Mouse (Mus musculus) midbrain, postnatal 0 days (tissue): Measurements from ENCODE around the gene Itpkb. TPM values are rescaled to one million over a fixed set of nuclear protein-coding genes. Genes with fewer than 3 reads are reported as not detected.

Experiments
- ATAC-seq: fragments of 200-750 bp; cut with Nextera tagmentation; 2 replicates; pipeline ENCODE4 v1.8.0; 2017; ENCODE audit warnings: moderate number of reproducible peaks, mild to moderate bottlenecking, moderate TSS enrichment, moderate library complexity; ENCODE audit not compliant: low FRiP score
- DNase-seq: peaks from one replicate; pipeline ENCODE4 v3.0.0-alpha.2; 2015; ENCODE audit warnings: low spot score
- H3K27ac ChIP-seq: fragments of 300-500 bp; sonication (generic); 2 replicates; pipeline ENCODE4 v1.5.1; 2014; ENCODE audit warnings: low read depth, mild to moderate bottlenecking, low read length, mixed read lengths
- H3K27me3 ChIP-seq: fragments of 300-500 bp; sonication (generic); 2 replicates; pipeline ENCODE4 v1.6.1; 2014; ENCODE audit warnings: low read length, control low read depth, mixed read lengths; ENCODE audit not compliant: insufficient read depth
- H3K36me3 ChIP-seq: fragments of 300-500 bp; sonication (generic); 2 replicates; pipeline ENCODE4 v1.6.1; 2014; ENCODE audit warnings: low read length, control low read depth, mixed read lengths; ENCODE audit not compliant: insufficient read depth
- H3K4me1 ChIP-seq: fragments of 300-500 bp; sonication (generic); 2 replicates; pipeline ENCODE4 v1.6.1; 2014; ENCODE audit warnings: mild to moderate bottlenecking, control low read depth, antibody characterized with exemption, low read length, mixed read lengths; ENCODE audit not compliant: insufficient read depth
- H3K4me2 ChIP-seq: fragments of 300-500 bp; sonication (generic); 2 replicates; pipeline ENCODE4 v1.6.1; 2014; ENCODE audit warnings: low read depth, mild to moderate bottlenecking, low read length, mixed read lengths; ENCODE audit not compliant: poor library complexity, severe bottlenecking
- H3K4me3 ChIP-seq: fragments of 300-500 bp; sonication (generic); 2 replicates; pipeline ENCODE4 v1.5.1; 2014; ENCODE audit warnings: low read depth, mild to moderate bottlenecking, low read length, moderate library complexity
- H3K9ac ChIP-seq: fragments of 300-500 bp; sonication (generic); replicated peaks from 2 replicates; pipeline ENCODE4 v1.6.1; 2014; ENCODE audit warnings: mild to moderate bottlenecking, low read length, moderate library complexity, mixed read lengths; ENCODE audit not compliant: poor library complexity, severe bottlenecking
- H3K9me3 ChIP-seq: fragments of 300-500 bp; sonication (generic); 2 replicates; pipeline ENCODE4 v1.6.1; 2016; ENCODE audit warnings: low read length, control low read depth
- CTCF ChIP-seq: IDR thresholded peaks from 2 replicates; pipeline ENCODE4 v1.5.1; 2016; ENCODE audit warnings: antibody characterized with exemption, mild to moderate bottlenecking
- WGBS: fragments of 180-500 bp; shearing (Covaris S2); extraction: QIAGEN DNeasy Blood & Tissue Kit; methylation state at CpG from one replicate; pipeline ENCODE4 v1.1.7; 2014; 5-methylcytosine and 5-hydroxymethylcytosine counted together
- polyA plus RNA-seq: library from polyadenylated mRNA; unstranded; fragments of >200 nt; fragmentation: Nextera tagmentation; extraction: Ambion mirVana; gene quantifications from 2 replicates; pipeline ENCODE4 v1.2.1, GENCODE M21; 2015
- total RNA-seq: library from RNA; depleted of rRNA; stranded (reverse); fragments of >200 nt; gene quantifications from 2 replicates; pipeline ENCODE4 v1.2.3, GENCODE M21; 2014

The Itpkb gene
- total and polyA plus RNA-seq, 2 experiments from 2014 or later, result 2.2 to 13.9 TPM

GRCm38 (mm10) chr1:180390321-180390731, 60.0 kb downstream of the Itpkb start:
- H3K36me3 ChIP-seq, result no peaks in the 10 kb centered on the region
- H3K4me3 ChIP-seq, result no peak overlapping the region
- ATAC-seq (no peak), DNase-seq (no peak)
- H3K4me2 ChIP-seq, result no peak overlapping the region
- no peaks in the 10 kb centered on the region for H3K9me3 ChIP-seq
- H3K27ac ChIP-seq, result peak overlapping the region; percentile 32; the same call in 1 of the 2 replicates
- 63% methylated on average over 3 of the region's 3 CpGs for WGBS
- no peaks in the 10 kb centered on the region for H3K27me3 ChIP-seq
- TF ChIP-seq CTCF, result no peak
- H3K9ac ChIP-seq, result no peak overlapping the region
- H3K4me1 ChIP-seq, result 0 out of 2 replicates have a peak, but pooled peaks cover 6% of the 10 kb centered on the region

GRCm38 (mm10) chr1:180390746-180391574, 60.7 kb downstream of the Itpkb start:
- DNase-seq, result no peak
- Histone ChIP-seq H3K27ac (peak overlapping the region; percentile 32; the same call in 1 of the 2 replicates), H3K27me3 (no peaks in the 10 kb centered on the region), H3K36me3 (no peaks in the 10 kb centered on the region), H3K9ac (no peak overlapping the region), H3K4me3 (no peak overlapping the region), H3K4me1 (0 out of 2 replicates have a peak, but pooled peaks cover 6% of the 10 kb centered on the region), H3K9me3 (no peaks in the 10 kb centered on the region), H3K4me2 (no peak overlapping the region)
- TF ChIP-seq CTCF, result no peak
- ATAC-seq, result no peak
- 78% methylated on average over 10 of the region's 10 CpGs for WGBS

- no peak overlapping the region for H3K4me2 ChIP-seq
- H3K4me1 ChIP-seq, result 0 out of 2 replicates have a peak, but pooled peaks cover 6% of the 10 kb centered on the region
- no peaks in the 10 kb centered on the region for H3K27me3 ChIP-seq
- no peaks in the 10 kb centered on the region for H3K36me3 ChIP-seq
- DNase-seq (no peak), ATAC-seq (no peak)
- H3K9ac ChIP-seq, result no peak overlapping the region
- WGBS, result 92% methylated on average over 4 of the region's 4 CpGs
- no peak overlapping the region for H3K4me3 ChIP-seq
- no peaks in the 10 kb centered on the region for H3K9me3 ChIP-seq
- no peak overlapping the region for H3K27ac ChIP-seq
- no peak for TF ChIP-seq CTCF
Observed at GRCm38 (mm10) chr1:180391575-180391945, 61.3 kb downstream of the Itpkb start.

GRCm38 (mm10) chr1:180392137-180392798, 62.0 kb downstream of the Itpkb start:
- Histone ChIP-seq H3K36me3 (no peaks in the 10 kb centered on the region), H3K4me1 (0 out of 2 replicates have a peak, but pooled peaks cover 6% of the 10 kb centered on the region), H3K27ac (no peak overlapping the region), H3K9ac (no peak overlapping the region), H3K4me3 (no peak overlapping the region), H3K27me3 (no peaks in the 10 kb centered on the region), H3K4me2 (no peak overlapping the region), H3K9me3 (no peaks in the 10 kb centered on the region)
- WGBS, result 85% methylated on average over 5 of the region's 5 CpGs
- no peak for TF ChIP-seq CTCF
- DNase-seq (no peak), ATAC-seq (no peak)

GRCm38 (mm10) chr1:180393017-180393797, 62.9 kb downstream of the Itpkb start:
- no peak overlapping the region for H3K4me3 ChIP-seq
- WGBS, result 76% methylated on average over 9 of the region's 9 CpGs
- H3K36me3 ChIP-seq, result no peaks in the 10 kb centered on the region
- H3K4me1 ChIP-seq, result 0 out of 2 replicates have a peak, but pooled peaks cover 5% of the 10 kb centered on the region
- ATAC-seq, result no peak
- DNase-seq, result peak; percentile 62
- H3K9me3 ChIP-seq, result no peaks in the 10 kb centered on the region
- no peaks in the 10 kb centered on the region for H3K27me3 ChIP-seq
- 0 out of 2 replicates have a peak overlapping the region, but pooled peaks have one; percentile 38 for H3K27ac ChIP-seq
- no peak overlapping the region for H3K4me2 ChIP-seq
- TF ChIP-seq CTCF, result no peak
- no peak overlapping the region for H3K9ac ChIP-seq
